Mouse (Mus musculus) heart, embryonic 11.5 days (tissue): ENCODE results near the gene Tmed4. TPM values are rescaled to one million over a fixed set of nuclear protein-coding genes. Genes with fewer than 3 reads are reported as not detected.
"Not testable (repeated sequence)": the region's sequence is repeated elsewhere in the genome, so short reads cannot be mapped to it uniquely, and the experiment has no call there.

ENCODE experiments used
- ATAC-seq: fragments of 200-750 bp; cut with Nextera tagmentation; replicated peaks from 2 replicates; pipeline ENCODE4 v1.8.0; 2017; ENCODE audit warnings: moderate library complexity; ENCODE audit not compliant: insufficient number of reproducible peaks, low FRiP score, low TSS enrichment
- H3K27ac ChIP-seq: fragments of 300-500 bp; sonication (generic); 2 replicates; pipeline ENCODE4 v1.5.1; 2014; ENCODE audit warnings: mild to moderate bottlenecking, low read depth, low read length
- H3K27me3 ChIP-seq: fragments of 300-500 bp; sonication (generic); 2 replicates; pipeline ENCODE4 v1.6.1; 2014; ENCODE audit warnings: mild to moderate bottlenecking, low read length, mixed read lengths; ENCODE audit not compliant: control insufficient read depth, insufficient read depth
- H3K36me3 ChIP-seq: fragments of 300-500 bp; sonication (generic); 2 replicates; pipeline ENCODE4 v1.6.1; 2014; ENCODE audit warnings: mild to moderate bottlenecking, low read length, moderate library complexity, mixed read lengths; ENCODE audit not compliant: control insufficient read depth, insufficient read depth
- H3K4me1 ChIP-seq: fragments of 300-500 bp; sonication (generic); 2 replicates; pipeline ENCODE4 v1.6.1; 2014; ENCODE audit warnings: low read length; ENCODE audit not compliant: control insufficient read depth, insufficient read depth
- H3K4me2 ChIP-seq: fragments of 300-500 bp; sonication (generic); 2 replicates; pipeline ENCODE4 v1.6.1; 2014; ENCODE audit warnings: mild to moderate bottlenecking, moderate library complexity
- H3K4me3 ChIP-seq: fragments of 300-500 bp; sonication (generic); 2 replicates; pipeline ENCODE4 v1.5.1; 2014; ENCODE audit warnings: low read depth, low read length
- H3K9ac ChIP-seq: fragments of 300-500 bp; sonication (generic); 2 replicates; pipeline ENCODE4 v1.6.1; 2014; ENCODE audit warnings: mild to moderate bottlenecking, low read depth, low read length, moderate library complexity
- H3K9me3 ChIP-seq: fragments of 300-500 bp; sonication (generic); replicated peaks from 2 replicates; pipeline ENCODE4 v1.6.1; 2016; ENCODE audit warnings: low read length; ENCODE audit not compliant: control insufficient read depth
- WGBS: fragments of 180-500 bp; shearing (Covaris S2); extraction: QIAGEN DNeasy Blood & Tissue Kit; methylation state at CpG from one replicate; pipeline ENCODE4 v1.1.7; 2014; ENCODE audit not compliant: insufficient replicate concordance; 5-methylcytosine and 5-hydroxymethylcytosine counted together
- polyA plus RNA-seq: library from polyadenylated mRNA; unstranded; fragments of >200 nt; fragmentation: Nextera tagmentation; extraction: Ambion mirVana; gene quantifications from 2 replicates; pipeline ENCODE4 v1.2.1, GENCODE M21; 2014

Gene Tmed4
- polyA plus RNA-seq, 1 experiment from 2014 or later: 92.0 TPM

GRCm38 (mm10) chr11:6266621-6267020 is 8.0 kb downstream of the Tmed4 start:
- Histone ChIP-seq H3K4me3 (peak overlapping the region; percentile 99), H3K4me2 (peak overlapping the region; percentile 97), H3K27ac (no peak overlapping the region), H3K9ac (peak overlapping the region; percentile 95), H3K36me3 (peaks cover 24% of the 10 kb centered on the region), H3K4me1 (peaks cover 7% of the 10 kb centered on the region), H3K9me3 (no peaks in the 10 kb centered on the region), H3K27me3 (no peaks in the 10 kb centered on the region)
- ATAC-seq: no peak
- 69% methylated on average over 9 of the region's 9 CpGs for WGBS

DNA sequence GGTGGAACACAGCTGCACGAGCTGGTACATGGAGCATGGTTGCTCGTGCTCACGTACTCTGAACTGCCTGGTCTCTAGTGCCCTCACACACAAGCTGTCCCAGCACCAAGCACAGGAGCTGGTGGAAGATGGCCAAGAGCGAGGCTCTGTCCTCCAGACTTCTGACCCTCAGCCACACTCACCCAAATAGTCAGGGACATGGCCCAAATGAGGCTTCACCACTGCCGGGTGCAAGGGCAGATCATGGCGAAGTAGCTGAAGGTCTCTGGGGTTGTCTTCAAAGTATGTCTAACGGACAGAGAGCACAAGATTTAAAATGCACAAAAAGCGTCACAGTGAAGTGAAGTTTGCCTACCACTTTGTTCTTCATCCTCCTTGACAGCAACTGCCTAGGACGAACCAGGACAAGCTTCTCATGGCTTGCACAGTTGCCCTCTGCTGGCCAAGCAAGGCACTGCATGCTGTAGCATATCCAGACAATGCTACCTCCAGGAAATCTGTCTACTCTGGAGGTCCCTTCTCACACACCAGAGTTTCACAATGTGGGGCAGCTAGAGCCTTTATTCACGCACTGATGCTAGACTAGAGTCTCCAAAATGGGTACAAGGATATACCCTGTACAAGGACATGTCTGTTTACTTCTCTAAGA is 13.1 kb downstream of the Tmed4 start:
- H3K4me3 ChIP-seq: no peak overlapping the region
- H3K4me1 ChIP-seq: peaks cover 3% of the 10 kb centered on the region
- no peaks in the 10 kb centered on the region for H3K27me3 ChIP-seq
- H3K4me2 ChIP-seq: no peak overlapping the region
- no peak overlapping the region for H3K27ac ChIP-seq
- 75% methylated on average over 10 of the region's 10 CpGs for WGBS
- H3K9ac ChIP-seq: no peak overlapping the region
- H3K9me3 ChIP-seq: no peaks in the 10 kb centered on the region
- no peak for ATAC-seq
- H3K36me3 ChIP-seq: peaks cover 51% of the 10 kb centered on the region

GRCm38 (mm10) chr11:6259413-6259812 is 15.3 kb downstream of the Tmed4 start:
- H3K9ac ChIP-seq: no peak overlapping the region
- H3K4me3 ChIP-seq: no peak overlapping the region
- H3K27me3 ChIP-seq: no peaks in the 10 kb centered on the region
- WGBS: 94% methylated on average over 7 of the region's 7 CpGs
- H3K9me3 ChIP-seq: no peaks in the 10 kb centered on the region
- H3K4me1 ChIP-seq: no peaks in the 10 kb centered on the region
- H3K27ac ChIP-seq: no peak overlapping the region
- no peak overlapping the region for H3K4me2 ChIP-seq
- ATAC-seq: no peak
- H3K36me3 ChIP-seq: peaks cover 42% of the 10 kb centered on the region

GRCm38 (mm10) chr11:6256490-6257072 is 18.1 kb downstream of the Tmed4 start:
- 66% methylated on average over 6 of the region's 6 CpGs for WGBS

DNA sequence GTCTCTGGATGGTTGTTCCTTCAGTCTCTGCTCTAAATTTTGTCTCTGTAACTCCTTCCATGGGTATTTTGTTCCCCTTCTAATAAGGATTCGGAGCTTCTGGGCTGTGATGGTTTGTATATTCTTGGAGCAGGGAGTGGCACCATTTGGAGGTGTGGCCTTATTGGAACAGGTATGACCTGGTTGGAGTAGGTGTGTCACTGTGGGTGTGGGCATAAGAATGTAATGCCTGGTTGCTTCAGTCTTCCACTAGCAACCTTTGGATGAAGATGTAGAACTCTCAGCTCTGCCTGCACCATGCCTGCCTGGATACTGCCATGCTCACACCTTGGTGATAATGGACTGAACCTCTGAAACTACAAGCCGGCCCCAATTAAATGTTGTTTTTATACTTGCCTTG is 20.1 kb downstream of the Tmed4 start:
- WGBS: 87% methylated on average over 2 of the region's 2 CpGs
- not testable (repeated sequence) for H3K4me2 ChIP-seq, ATAC-seq, H3K4me1 ChIP-seq, H3K9me3 ChIP-seq, H3K27ac ChIP-seq, H3K27me3 ChIP-seq, H3K4me3 ChIP-seq, H3K9ac ChIP-seq
- peaks cover 12% of the 10 kb centered on the region for H3K36me3 ChIP-seq

More at GRCm38 (mm10) chr11:6256490-6257072, 18.1 kb downstream of the Tmed4 start:
- Histone ChIP-seq H3K36me3 (peaks cover 27% of the 10 kb centered on the region), H3K4me2 (no peak overlapping the region), H3K9me3 (no peaks in the 10 kb centered on the region), H3K4me1 (no peaks in the 10 kb centered on the region), H3K27me3 (no peaks in the 10 kb centered on the region), H3K4me3 (no peak overlapping the region), H3K9ac (no peak overlapping the region), H3K27ac (no peak overlapping the region)
- ATAC-seq: peak; percentile 53; the same call in 1 of the 2 replicates

DNA sequence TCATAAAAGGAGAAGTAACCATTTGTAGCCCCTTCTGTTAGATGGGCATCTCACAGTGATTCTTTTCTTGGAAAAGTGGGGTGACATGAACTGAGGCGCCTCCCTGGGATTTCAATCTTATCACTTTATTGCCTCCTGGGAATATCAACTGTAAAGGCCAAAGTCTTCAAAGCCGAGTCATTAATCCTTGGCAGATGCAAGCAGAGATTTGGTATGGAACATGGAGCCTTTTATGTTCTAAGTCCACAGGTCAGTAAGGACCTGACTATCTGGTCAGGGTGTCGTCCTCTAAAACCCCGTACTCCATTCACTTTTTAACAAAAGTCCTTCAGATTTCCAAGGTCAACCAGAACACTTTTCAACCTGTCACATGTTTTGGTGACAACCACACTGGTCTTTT is 21.8 kb downstream of the Tmed4 start:
- Histone ChIP-seq H3K27me3 (no peaks in the 10 kb centered on the region), H3K9me3 (no peaks in the 10 kb centered on the region), H3K4me2 (no peak overlapping the region), H3K4me1 (no peaks in the 10 kb centered on the region), H3K36me3 (peaks cover 3% of the 10 kb centered on the region), H3K4me3 (no peak overlapping the region), H3K27ac (no peak overlapping the region), H3K9ac (no peak overlapping the region)
- 81% methylated on average over 4 of the region's 4 CpGs for WGBS
- ATAC-seq: no peak

GRCm38 (mm10) chr11:6252248-6252647 is 22.4 kb downstream of the Tmed4 start:
- no peak overlapping the region for H3K27ac ChIP-seq
- H3K4me1 ChIP-seq: no peaks in the 10 kb centered on the region
- H3K27me3 ChIP-seq: no peaks in the 10 kb centered on the region
- H3K9me3 ChIP-seq: no peaks in the 10 kb centered on the region
- no peak overlapping the region for H3K4me3 ChIP-seq
- ATAC-seq: no peak
- no peak overlapping the region for H3K9ac ChIP-seq
- no peaks in the 10 kb centered on the region for H3K36me3 ChIP-seq
- no peak overlapping the region for H3K4me2 ChIP-seq
- WGBS: 79% methylated on average over 5 of the region's 5 CpGs

DNA sequence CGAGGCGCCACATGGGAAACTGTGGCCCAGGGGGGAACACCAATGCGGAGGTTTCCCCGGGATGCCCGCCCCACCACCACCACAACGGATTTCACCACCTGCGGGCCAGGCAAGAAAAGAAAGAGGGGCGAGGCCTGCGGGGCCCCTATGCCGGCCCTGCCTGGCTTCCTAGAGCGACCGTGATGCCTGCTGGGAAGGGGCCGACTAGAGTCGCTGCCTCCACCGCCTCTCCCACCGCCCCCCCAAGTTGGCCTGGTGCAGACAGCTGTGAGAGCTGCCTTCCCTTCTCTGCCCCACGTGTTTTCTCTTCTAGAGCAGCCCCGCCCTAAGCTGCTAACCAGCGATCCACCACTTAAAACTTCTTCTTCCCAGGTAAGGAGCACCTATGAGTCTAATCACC is 30.0 kb downstream of the Tmed4 start:
- Histone ChIP-seq H3K4me3 (no peak overlapping the region), H3K27ac (no peak overlapping the region), H3K4me2 (no peak overlapping the region), H3K9ac (no peak overlapping the region), H3K36me3 (no peaks in the 10 kb centered on the region), H3K27me3 (no peaks in the 10 kb centered on the region), H3K9me3 (no peaks in the 10 kb centered on the region), H3K4me1 (no peaks in the 10 kb centered on the region)
- ATAC-seq: no peak
- whole genome bisulfite sequencing: 46% methylated on average over 19 of the region's 19 CpGs

- Histone ChIP-seq H3K4me3 (no peak overlapping the region), H3K9me3 (peaks cover 3% of the 10 kb centered on the region), H3K27me3 (peaks cover 2% of the 10 kb centered on the region; the same call in 1 of the 2 replicates), H3K4me2 (no peak overlapping the region), H3K9ac (no peak overlapping the region), H3K36me3 (no peaks in the 10 kb centered on the region), H3K27ac (no peak overlapping the region), H3K4me1 (no peaks in the 10 kb centered on the region)
- WGBS: 78% methylated on average over 4 of the region's 4 CpGs
- ATAC-seq: no peak
Observed at GRCm38 (mm10) chr11:6233025-6233424, 41.6 kb downstream of the Tmed4 start.
